In the genomic region with DNA sequence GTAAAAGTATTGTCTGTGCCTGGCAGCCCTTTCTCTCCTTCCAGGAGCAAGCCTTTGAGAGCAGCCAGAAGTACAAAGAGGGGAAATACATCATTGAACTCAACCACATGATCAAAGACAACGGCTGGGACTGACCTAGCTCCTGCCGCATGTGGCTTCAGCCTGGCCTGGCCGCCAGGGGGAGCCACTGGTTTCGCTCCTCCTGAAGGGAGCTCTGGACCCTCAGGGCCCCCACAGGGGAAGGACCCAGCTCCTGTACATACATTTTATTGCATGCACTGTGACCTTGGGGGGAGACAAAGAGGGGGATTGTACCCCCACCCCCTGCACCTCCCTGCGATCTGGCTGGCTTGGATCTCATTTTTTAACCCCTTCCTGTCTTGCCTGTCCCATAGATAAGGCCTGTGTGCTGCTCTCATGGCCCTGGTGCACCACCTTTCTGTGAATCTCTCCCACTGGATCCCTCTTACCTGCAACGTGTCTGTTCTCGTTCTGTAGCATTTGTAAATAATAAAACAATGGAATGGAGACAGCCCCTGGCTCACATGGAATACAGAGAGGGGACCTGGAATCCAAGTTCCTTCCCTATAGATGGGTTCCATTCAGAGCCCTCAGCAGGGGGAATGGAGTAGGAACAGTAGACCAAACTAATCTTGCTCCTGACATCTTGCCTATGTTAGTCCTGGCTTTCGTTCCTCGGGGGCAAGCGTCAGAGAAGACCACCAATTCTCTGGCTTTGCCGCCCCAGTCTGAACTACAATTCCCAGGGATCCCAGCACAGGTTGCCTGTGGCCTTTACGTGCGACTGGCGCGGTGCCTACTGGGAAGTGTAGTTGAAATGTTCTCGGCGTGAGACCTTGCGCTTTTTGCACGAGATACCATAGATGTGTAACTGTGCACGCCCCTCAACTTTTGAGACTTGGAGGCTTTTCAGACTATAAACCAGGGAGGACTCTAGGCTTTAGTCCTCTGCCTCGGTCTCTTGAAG, we compare ENCODE assay signal across 7 mouse cellular contexts. TPM values are rescaled to one million over a fixed set of nuclear protein-coding genes. Genes with fewer than 3 reads are reported as not detected.
DNase-seq lines count a peak whose midpoint lies in the region; ATAC-seq and TF ChIP-seq lines count a peak whose summit lies in the region.

No protein-coding gene starts in this region.

- no peak; the same call in 1 of the 2 replicates for TF ChIP-seq POLR2A in small intestine, adult 2 months (IDR thresholded peaks at IDR 0.05; ENCODE audit: low read depth, low read length)

- intact Hi-C loops in gastrocnemius, adult 2 months (cut with DNase I), result loop anchor here (10.0 kb wide), 2 partner anchors 305 to 345 kb away; a partner anchor contains a TSS
- intact Hi-C loops in left cerebral cortex, postnatal 25 days (cut with DNase I), result loop anchor here (5.0 to 10.0 kb wide), 2 partner anchors 78 to 215 kb away; a partner anchor contains a TSS

- H3K27me3 ChIP-seq in hindbrain, postnatal 0 days (ENCODE audit: insufficient read depth, low read length), result no peaks in the 10 kb centered on the region
- H3K27me3 ChIP-seq in small intestine, adult 2 months (ENCODE audit: control insufficient read depth, insufficient read depth, low read length), result no peaks in the 10 kb centered on the region

- peak; percentile 89 to 95 for DNase-seq in adrenal gland, adult (ENCODE audit: inconsistent age in 2 of 2, low spot score in 1 of 2)
- peak; percentile 87 to 90 for DNase-seq in cerebellum, postnatal 36 days
- peak; percentile 90 for DNase-seq in gastrocnemius, adult 2 months
- peak; percentile 97 for DNase-seq in hindbrain, postnatal 0 days (ENCODE audit: low spot score)
- peak; percentile 86 to 90 for DNase-seq in left cerebral cortex, postnatal 25 days (ENCODE audit: low spot score in 2 of 2)
- peak; percentile 92 for DNase-seq in mesoderm, embryonic 11.5 days (ENCODE audit: low read depth, low spot score)

- WGBS in hindbrain, postnatal 0 days, result under 1% methylated on average over 21 of the region's 21 CpGs
- WGBS in small intestine, adult 2 months, result 4% methylated on average over 21 of the region's 21 CpGs

- peak; percentile 66 for ATAC-seq in hindbrain, postnatal 0 days

- peak; percentile 96; the same call in 1 of the 2 replicates for TF ChIP-seq CTCF in gastrocnemius, adult 2 months (IDR thresholded peaks at IDR 0.05)
- peak; percentile 96 for TF ChIP-seq CTCF in hindbrain, postnatal 0 days (IDR thresholded peaks at IDR 0.05; ENCODE audit: low read depth)
- TF ChIP-seq CTCF in small intestine, adult 2 months (IDR thresholded peaks at IDR 0.05; ENCODE audit: extremely low read depth, insufficient read length, insufficient replicate concordance, low read depth, low read length), result peak; percentile 95

- peak overlapping the region; percentile 75 for H3K4me3 ChIP-seq in gastrocnemius, adult 2 months
- H3K4me3 ChIP-seq in hindbrain, postnatal 0 days (ENCODE audit: low read length), result peak overlapping the region; percentile 41
- peak overlapping the region; percentile 56 for H3K4me3 ChIP-seq in small intestine, adult 2 months (ENCODE audit: low read depth, low read length)

- no peaks in the 10 kb centered on the region for H3K9me3 ChIP-seq in hindbrain, postnatal 0 days (ENCODE audit: low read length)

- H3K36me3 ChIP-seq in hindbrain, postnatal 0 days (ENCODE audit: insufficient read depth, low read length), result peaks cover 11% of the 10 kb centered on the region
- H3K36me3 ChIP-seq in small intestine, adult 2 months (ENCODE audit: control insufficient read depth, insufficient read depth, low read length), result peaks cover 12% of the 10 kb centered on the region

- peaks cover 37% of the 10 kb centered on the region for H3K4me1 ChIP-seq in hindbrain, postnatal 0 days (ENCODE audit: insufficient read depth, low read length)
- peaks cover 23% of the 10 kb centered on the region for H3K4me1 ChIP-seq in small intestine, adult 2 months (ENCODE audit: control insufficient read depth, insufficient read depth, insufficient read length, low read length)

- peak overlapping the region; percentile 96 for H3K4me2 ChIP-seq in hindbrain, postnatal 0 days (ENCODE audit: low read depth, low read length)

- peak overlapping the region; percentile 54 for H3K9ac ChIP-seq in hindbrain, postnatal 0 days (replicated peaks; ENCODE audit: low read length)

- H3K27ac ChIP-seq in gastrocnemius, adult 2 months, result peak overlapping the region; percentile 99
- peak overlapping the region; percentile 72 for H3K27ac ChIP-seq in hindbrain, postnatal 0 days
- 0 out of 2 replicates have a peak overlapping the region, but pooled peaks have one; percentile 7 for H3K27ac ChIP-seq in small intestine, adult 2 months (ENCODE audit: insufficient read depth, low read depth, low read length)

RNA-seq across cellular contexts. Expression of a gene that starts 1.0 kb away (rescaled TPM):
- total RNA-seq in gastrocnemius, adult 2 months (2021), result under 1 TPM; 0.42 to 0.48 TPM
- total RNA-seq in hindbrain, postnatal 0 days (2014; rRNA removed), result 0.16 and 2.1 TPM in 2 replicates
- polyA plus RNA-seq in hindbrain, postnatal 0 days (2015; fragmentation: Nextera tagmentation; extraction: Ambion mirVana), result 0.26 and 0.29 TPM in 2 replicates
- under 1 TPM in 1 of 2 experiments, not detected in 1; 0.87 TPM for total RNA-seq in left cerebral cortex, postnatal 25 days (2021)
- polyA plus RNA-seq in small intestine, adult 2 months (2012; rRNA removed), result 1.4 and 2.4 TPM in 2 replicates

RNA-seq across cellular contexts. Expression of a gene that starts 3.5 kb away (rescaled TPM):
- 10 to 100 TPM; 74.6 to 93.1 TPM for total RNA-seq in gastrocnemius, adult 2 months (2021)
- 163 and 240 TPM in 2 replicates for total RNA-seq in hindbrain, postnatal 0 days (2014; rRNA removed)
- 239 and 242 TPM in 2 replicates for polyA plus RNA-seq in hindbrain, postnatal 0 days (2015; fragmentation: Nextera tagmentation; extraction: Ambion mirVana)
- total RNA-seq in left cerebral cortex, postnatal 25 days (2021), result 100 to 1,000 TPM; 311 to 316 TPM
- 153 and 244 TPM in 2 replicates for polyA plus RNA-seq in small intestine, adult 2 months (2012; rRNA removed)

RNA-seq across cellular contexts. Expression of a gene that starts 12.0 kb away (rescaled TPM):
- total RNA-seq in gastrocnemius, adult 2 months (2021), result 10 to 100 TPM; 22.8 to 25.7 TPM
- total RNA-seq in hindbrain, postnatal 0 days (2014; rRNA removed), result 126 and 199 TPM in 2 replicates
- 142 and 143 TPM in 2 replicates for polyA plus RNA-seq in hindbrain, postnatal 0 days (2015; fragmentation: Nextera tagmentation; extraction: Ambion mirVana)
- total RNA-seq in left cerebral cortex, postnatal 25 days (2021), result 10 to 100 TPM; 48.1 to 51.3 TPM
- 101 and 199 TPM in 2 replicates for polyA plus RNA-seq in small intestine, adult 2 months (2012; rRNA removed)

RNA-seq across cellular contexts. Expression of a gene that starts 14.1 kb away (rescaled TPM):
- 1 to 10 TPM in 1 of 2 experiments, under 1 TPM in 1; 0.67 to 1.3 TPM for total RNA-seq in gastrocnemius, adult 2 months (2021)
- total RNA-seq in hindbrain, postnatal 0 days (2014; rRNA removed), result 0.43 and 3.4 TPM in 2 replicates
- 0.92 and 0.99 TPM in 2 replicates for polyA plus RNA-seq in hindbrain, postnatal 0 days (2015; fragmentation: Nextera tagmentation; extraction: Ambion mirVana)
- total RNA-seq in left cerebral cortex, postnatal 25 days (2021), result 1 to 10 TPM; 1.8 to 2.1 TPM
- 5.0 and 24.4 TPM in 2 replicates for polyA plus RNA-seq in small intestine, adult 2 months (2012; rRNA removed)

RNA-seq across cellular contexts. Expression of a gene that starts 17.2 kb away (rescaled TPM):
- total RNA-seq in gastrocnemius, adult 2 months (2021), result 10 to 100 TPM; 61.1 to 64.6 TPM
- total RNA-seq in hindbrain, postnatal 0 days (2014; rRNA removed), result 40.1 and 44.8 TPM in 2 replicates
- polyA plus RNA-seq in hindbrain, postnatal 0 days (2015; fragmentation: Nextera tagmentation; extraction: Ambion mirVana), result 40.7 and 44.3 TPM in 2 replicates
- total RNA-seq in left cerebral cortex, postnatal 25 days (2021), result 10 to 100 TPM; 84.6 to 91.9 TPM
- polyA plus RNA-seq in small intestine, adult 2 months (2012; rRNA removed), result 2.2 and 4.1 TPM in 2 replicates

Comparison
In these comparisons a context has a peak if more than half of its experiments do, and no peak if none do; other contexts are left out.
1. Peak in every context shown above with its lines: DNase-seq, ATAC-seq, H3K4me3 ChIP-seq and H3K27ac ChIP-seq.
2. H3K27ac ChIP-seq: peak in every context shown above with its lines; median percentile 99 in gastrocnemius, adult 2 months; 72 in hindbrain, postnatal 0 days; 7 in small intestine, adult 2 months.